Mouse (Mus musculus) brain, embryonic 18.5 days (tissue): ENCODE data around the gene Duox1.

ENCODE experiments used
- DNase-seq: peaks from one replicate; pipeline ENCODE4 v3.0.0-alpha.2; 2012; ENCODE audit warnings: low read depth, low spot score

Duox1 gene

DNA sequence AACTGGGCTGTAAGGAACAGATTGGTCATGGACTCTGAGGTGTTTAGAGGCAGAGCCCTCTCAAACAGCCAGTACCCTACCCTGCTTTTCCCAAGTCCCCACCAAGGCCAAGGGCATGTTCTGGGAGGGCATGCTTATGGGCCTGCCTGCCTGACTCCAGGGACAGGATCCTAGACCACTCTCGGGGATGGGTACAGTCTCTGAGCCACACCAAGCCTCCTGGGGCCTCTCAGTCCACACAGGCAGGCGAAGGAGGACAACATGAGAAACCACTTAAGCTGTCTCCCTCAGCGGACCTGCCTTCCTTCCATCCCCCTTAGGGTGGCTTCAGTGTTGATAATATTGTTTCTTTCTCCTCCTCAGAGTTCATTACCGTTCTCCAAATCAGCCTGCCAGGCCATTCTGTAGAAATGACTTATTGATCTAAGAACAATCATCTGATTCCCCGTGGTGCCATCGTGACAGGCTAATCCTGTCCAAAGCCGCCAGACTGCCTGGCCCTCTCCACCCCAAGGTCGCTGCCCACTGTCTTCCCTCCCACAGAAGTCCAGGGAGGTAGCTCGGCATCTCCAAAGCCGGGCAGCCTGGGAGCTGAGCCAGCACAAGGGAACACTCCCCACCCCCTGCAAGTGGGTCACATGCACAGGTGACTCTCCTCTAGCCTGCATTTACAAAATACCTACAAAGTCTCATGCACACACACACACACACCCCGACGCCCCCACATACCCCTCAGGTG is 38.9 kb downstream of the Duox1 start:
- no peak for DNase-seq

DNA sequence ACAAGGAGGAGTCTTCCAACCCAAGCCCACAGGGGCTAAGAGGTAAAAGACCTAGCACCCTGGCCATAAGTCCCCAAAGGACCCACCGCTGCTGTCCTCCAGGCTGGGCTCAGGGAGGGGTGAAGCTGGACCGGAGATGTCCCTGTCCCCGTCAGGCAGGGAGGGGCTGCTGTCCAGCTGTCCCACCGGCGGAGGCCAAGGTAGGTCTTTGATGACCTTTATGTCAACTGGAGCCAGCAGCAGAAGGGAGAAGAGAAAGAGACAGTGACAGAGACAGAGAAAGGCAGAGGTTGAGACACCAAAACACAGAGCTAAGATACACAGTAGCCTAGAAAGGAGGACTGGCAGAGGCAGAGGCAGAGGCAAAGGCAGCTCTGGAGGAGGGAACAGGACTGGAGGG is 39.9 kb downstream of the Duox1 start:
- DNase-seq = no peak

DNA sequence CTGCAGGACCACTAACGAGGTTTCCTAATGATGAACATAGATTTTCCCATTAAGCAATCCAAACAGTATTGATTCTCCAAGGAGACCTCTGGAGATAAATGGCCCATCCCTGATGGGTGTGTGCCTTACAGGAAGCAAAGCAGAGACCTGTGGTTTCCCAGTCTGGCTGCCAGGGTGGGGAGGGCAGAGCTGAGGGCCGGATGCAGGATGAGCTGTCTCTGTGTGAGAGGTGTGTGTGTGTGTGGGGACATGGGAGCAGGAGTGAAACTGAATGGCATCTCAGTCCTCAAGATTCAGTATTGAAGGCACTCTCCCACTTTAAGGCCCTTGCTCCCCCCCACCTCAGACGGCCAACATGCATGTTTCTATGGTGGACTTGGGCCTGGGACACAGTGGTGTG is 40.7 kb downstream of the Duox1 start:
- no peak for DNase-seq

DNA sequence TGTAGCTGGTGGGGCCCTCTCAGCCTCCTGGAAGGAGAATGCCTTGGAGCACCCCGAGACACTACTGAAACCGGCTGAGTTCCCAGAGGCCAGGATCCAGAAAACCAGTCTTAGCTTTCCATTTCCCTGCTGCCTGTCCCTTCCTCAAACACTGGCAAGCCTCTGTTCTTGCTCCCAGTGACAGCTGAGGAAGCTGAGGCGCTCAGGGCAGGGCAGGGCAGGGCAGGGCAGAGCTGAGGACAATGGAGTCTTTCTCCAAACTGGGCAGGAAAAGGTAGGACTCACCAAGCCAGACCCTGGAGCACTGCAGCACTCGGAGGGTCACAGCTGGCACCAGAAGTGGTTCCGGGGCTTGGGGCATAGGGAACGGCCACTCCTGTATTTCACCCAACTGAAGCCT is 44.8 kb downstream of the Duox1 start:
- no peak for DNase-seq

DNA sequence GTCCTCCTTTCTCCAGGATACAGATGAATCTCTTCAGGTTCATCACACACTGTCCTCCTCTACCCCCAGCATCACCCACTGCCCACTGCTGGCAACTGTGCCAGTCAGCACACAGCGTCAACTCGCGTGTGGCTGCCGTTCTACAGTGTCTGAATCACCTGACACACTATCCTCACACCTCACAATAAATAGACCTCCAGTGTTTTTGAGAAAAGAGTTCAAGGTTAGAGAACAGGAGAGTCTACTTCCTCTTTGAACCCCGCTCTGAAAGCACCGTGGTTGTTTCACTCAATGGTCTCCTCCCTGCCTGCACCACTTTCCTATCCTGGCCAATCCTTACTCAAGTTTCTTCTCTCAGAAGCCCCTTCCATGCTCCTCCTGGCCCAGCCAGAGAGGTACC is 45.7 kb downstream of the Duox1 start:
- DNase-seq = no peak

DNA sequence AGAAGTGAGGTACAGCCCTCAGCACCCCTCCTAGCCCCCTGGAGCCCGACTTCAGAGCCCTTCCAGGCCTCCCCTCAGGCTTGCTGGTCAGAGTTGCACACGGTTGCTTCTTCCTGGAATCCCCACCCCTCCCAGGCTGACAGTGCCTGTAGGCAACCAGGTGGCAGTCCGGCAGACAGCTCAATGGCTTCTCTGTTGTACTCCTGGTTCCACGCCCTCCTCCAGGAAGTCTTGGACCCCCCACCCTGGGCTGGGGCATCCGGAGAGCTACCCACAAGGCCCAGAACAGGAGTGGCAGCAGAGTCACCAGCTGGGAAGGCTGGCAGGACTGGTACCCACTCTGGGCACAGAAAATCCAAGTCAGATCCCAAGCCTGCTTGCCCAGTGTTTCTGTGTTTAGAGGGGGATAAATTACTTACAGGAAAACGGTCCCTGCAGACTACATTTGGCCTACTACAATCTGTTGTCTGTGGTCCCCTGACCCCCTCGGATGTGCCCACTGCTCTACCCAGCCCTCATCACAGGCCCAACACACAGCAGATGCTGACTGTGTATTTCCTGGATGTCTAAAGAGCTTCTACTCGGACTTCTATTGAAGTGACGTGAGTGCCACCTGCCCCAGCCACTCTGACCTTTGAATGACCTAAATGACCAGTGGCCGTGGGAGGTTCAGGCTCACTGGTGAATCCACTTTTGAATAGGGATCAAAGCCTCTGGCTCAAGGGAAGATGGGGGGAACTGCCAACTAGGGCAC is 46.6 kb downstream of the Duox1 start:
- no peak for DNase-seq

DNA sequence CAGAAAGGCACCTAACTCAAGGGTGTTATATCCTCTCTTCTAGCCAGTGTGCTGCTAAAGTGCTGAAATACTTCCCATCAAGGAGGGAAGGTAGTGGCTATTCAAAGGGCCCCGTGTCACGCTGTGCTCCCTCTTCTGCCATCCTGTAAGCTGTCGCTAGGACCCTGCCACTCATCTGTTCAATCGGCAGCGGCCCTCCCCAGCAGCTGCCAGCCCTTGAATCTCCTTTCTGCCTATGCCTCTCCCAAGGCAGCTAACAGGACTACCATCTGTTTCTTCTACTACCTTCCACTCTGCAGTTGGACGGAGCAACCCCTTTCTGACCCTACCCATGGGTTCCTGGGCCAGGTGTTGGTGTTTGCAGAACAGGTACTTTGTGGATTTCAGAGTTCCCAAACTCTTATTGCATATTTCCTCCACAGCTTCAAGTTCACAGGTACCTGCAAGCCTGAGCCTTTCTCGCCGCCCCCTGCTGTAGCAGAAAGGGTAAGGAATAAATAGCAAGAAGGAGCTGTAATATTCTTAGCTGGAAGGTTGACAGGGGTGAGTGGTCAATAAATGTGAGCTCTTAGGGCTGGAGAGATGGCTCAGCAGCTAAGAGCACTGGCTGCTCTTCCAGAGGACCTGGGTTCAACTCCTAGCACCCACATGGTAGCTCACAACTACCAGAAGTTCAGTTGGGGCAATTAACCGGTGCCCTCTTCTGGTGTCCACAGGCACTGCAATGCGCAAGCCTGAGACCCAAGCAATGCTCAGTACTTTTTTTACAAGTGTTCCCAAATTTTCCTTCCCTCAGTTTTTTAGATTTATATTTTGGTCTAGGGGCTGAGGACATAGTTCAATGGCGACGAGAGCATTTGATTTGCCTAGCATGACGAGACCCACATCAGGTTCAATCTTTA is 47.4 kb downstream of the Duox1 start:
- no peak for DNase-seq

DNA sequence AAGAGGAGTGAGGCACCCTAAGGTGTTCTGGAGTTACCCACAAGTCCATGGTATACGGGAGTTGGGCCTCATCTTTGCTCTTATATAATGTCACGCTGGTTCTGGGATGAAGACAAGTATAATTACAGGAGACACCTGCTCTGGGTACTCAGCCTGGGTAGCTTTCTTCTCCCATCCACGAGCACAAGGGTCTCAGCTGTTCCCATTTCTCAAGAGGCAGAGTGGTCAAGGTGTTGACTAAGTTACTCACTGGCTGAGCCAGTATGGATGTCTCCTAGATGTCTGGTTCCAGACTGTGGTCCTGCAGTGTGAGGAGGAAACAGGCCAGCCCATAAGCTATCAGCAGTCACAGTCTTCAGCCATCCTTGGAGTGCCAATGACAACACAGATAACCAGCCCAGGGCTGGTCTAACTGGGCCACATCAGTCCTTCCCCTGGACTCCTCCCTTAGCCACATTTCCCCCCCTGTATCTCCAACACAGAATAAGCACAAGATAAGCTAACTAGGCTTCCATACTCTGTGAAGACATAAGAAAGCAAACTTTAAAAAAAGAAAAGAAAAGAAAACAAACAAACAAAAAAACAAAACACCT is 49.0 kb downstream of the Duox1 start:
- no peak for DNase-seq

DNA sequence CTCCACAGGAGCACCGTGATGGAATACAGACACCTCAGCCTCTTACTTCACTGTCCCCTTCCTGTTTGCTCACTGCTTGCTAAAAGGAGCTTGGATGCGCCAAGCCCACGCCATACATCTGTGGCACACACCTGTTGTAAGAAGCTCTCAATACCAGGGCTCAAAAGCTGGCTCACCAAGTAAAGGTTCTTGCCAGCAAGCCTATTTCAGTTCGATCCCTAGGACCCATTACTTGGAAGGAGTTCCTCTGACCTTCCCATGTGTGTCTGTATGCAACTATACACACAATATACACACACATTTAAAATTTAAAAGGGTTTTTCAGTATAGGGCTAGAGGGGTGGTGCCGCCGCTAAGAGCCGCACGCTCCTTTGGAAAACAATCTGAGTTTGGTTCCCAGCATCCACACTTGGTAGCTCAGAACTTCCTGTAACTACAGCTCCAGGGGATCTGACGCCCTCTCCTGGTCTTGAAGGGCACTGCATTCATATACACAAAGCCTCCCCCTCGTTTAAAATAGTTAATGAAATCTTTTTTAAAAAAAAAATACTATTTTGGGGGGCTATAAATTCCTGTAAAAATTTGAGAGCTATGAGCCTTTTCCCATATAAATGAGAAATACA is 49.9 kb downstream of the Duox1 start:
- no peak for DNase-seq

DNA sequence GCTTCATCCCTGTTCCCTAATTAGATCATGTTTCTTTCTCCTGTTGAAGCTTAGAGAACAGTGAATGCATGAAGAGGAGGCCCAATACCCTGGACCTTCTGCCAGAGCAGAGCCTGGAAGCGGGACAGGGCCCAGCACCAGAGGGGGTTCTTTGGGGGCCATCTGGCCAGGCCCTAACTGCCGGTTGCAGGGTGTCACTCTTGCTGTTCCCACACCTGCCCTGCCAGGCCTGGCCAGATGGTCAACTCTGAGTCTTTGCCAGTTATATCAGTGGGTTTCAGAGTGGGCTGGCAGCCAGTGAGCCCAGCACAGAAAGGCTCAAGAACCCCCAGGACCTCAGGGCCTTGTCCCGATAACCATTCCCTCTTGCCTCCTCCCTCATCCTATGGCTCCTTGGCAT is 50.6 kb downstream of the Duox1 start:
- no peak for DNase-seq

DNA sequence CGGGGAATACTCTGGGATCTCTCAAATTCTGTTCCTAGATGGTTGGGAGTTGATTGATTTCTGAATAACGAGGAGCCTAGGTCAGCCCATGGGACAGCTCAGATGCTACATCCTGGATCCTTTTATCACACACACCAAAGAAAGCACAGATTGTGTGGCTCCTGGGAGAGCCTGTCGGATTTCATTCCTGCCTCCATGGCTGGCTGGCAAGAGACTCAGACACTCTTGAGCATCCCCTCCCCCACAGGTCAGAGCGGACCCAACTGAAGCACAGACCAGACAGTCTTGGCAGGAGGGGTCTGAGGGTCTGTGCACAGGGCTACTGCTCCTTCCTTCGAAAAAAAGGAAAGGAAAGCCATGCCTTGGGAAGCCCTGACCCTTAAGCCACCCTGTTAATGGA is 51.2 kb downstream of the Duox1 start:
- DNase-seq = no peak

DNA sequence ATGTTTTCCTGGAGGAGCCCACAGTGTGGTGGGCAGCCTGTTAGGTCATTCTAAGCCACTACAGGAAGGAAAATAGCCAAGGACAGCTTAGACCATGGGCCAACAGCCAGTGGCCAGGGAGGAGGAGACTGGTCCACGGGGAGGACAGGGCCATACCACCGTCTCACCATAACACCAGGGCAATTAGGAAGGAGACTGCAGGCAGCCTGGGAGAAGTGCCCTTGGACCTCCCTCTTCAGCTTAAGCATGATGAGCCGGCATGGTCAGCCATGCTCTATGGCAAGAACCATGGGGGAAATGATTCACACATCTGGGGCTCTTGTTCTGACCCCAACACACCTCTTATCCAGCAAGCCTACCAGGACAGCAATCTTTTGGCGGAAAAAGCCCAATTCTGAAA is 51.7 kb downstream of the Duox1 start:
- no peak for DNase-seq

DNA sequence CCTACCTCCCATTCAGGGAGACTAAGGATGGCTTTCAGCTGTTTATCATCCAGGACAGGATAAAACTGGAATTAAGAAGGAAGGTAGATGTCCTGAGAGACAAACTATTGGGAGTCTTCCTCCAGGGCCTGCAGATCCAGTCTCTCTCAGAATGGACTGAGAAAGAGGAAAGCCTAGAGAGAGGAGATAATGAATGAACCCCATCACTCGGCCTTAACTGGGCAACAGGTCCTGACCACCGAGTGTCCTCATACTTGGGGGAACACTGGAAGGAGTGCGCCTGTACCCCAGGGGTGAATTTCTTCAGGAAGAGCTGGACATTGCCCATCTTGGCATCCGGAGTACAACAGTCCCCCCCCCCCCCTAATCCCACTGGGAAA is 52.2 kb downstream of the Duox1 start:
- no peak for DNase-seq

DNA sequence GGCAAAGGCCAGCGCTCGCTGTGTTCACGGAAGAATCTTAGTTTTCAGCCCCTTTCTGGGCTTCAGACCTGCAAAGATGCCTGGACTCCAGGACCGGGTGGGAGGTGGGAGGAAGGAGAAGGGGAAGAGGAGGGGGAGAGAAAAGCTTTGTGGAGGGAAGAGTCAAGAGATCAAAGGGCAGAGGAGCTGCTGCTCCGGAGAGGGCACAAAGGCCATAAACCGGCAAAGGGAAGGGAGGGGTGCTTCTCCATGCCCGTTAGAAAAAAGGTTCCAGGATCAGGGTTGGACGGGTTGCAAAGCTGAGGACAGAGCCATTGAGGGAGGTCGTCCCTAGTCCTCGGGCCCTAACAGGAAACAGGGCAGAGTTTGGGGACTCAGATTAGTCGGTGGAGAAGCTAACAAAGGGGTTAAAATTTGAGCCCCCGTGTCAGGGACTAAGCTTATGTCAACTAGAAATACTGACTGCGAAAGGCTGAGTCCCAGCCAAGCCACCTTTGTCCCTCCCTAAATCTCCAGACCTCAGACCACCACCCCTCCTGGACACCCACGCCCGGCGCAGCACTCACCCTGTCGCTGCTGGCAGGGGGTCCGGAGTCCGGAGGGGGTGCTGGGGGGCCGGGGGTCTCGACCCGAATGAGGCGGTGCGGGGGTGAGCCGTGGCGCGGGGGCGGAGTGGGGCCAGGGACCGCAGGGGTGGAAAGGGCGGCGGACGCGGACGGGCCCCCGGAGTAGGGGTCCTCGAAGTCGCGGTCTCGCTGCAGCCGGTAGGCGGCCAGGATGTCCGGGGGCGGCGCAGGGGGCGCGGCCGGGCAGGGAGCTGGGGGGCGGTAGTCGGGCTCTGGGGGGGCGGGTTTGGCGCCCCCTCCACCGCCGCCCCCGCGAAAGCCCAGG is 52.9 kb downstream of the Duox1 start:
- DNase-seq = no peak

DNA sequence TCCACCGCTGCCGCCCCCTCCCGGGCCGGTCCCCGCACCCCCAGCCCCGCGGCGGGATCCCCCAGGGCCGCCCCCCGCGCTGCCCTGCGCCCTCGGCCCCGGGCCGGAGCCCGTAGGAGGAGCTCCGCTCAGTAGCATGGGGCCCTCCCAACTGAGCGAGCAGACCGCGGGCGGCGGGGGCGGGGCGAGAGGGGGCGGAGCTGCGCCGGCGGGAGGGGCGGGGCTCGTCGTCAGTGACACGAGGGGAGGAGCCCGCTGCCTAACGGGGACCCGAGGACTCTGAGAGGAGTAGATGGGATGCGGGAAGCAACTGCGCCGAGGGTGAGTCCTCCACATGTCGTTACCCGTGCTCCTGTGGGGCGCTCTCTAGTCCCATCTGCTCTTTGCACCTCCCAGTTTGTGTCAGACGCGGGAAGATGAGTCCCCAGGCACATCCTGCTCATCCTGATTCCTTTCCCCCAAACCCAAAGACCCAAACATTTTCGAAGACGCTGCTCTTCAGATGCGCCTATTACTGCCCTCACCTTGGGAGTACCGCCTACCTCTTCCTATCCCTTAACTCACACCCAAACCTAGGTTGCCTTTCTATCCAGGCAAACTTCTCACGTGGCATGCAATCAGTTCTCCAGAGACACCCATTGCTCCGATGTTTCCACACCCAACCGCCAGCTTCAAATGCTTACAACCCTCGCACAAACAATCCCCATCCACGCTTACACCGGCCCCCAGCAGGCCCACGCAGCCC is 53.7 kb downstream of the Duox1 start, which contains the start of gene Shf:
TSS of gene Shf (minus strand) at position 168 of the 745 bp plus-strand sequence.
- DNase-seq = no peak

DNA sequence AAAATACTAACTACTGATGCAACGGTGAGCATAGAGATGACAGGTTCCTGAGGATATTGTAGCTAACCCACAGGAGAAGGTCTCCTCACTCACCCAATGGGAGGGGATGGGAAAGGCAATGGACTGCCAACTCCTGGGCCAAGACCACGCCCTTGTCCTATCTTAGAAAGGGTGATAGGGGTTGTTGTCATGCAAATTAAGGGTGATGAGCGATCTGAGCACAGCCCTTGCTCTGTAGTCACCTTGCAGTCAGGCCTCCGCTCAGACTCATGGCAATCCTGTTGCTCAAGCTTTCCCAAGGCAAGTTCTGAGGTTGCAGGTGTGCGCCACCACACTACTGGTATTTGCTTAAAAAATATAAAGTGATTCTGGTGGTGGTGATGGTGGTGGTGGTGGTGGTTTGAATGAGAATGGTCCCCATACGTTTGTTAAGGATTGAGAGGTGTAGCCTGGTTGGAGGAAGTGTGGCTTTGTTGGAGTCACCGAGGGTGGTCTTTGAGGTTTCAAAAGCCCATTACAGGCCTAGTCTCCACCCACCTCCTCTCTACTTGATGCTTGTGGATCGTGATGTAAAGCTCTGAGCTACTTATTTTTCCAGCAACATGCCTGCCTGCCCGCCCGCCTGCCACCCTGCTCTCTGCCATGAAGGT is 54.8 kb downstream of the Duox1 start:
- no peak for DNase-seq

DNA sequence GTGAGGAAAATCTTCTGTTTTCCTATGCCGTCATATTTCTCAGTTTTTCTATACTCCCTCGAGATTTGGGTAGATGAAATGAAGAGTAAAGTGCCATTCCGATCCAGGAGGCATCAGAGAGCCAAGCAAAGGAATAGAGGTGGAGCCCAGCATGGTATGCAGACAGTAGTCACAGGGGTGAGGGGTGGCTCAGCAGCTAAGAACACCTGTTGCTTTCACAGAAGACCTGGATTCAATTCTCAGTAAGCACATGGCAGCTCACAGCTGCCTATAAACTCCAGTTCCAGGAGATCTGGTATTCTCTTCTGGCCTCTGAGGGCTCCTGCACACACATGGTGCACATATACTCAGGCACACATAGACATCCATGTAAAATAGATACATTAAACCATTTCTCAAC is 56.6 kb downstream of the Duox1 start:
- no peak for DNase-seq

DNA sequence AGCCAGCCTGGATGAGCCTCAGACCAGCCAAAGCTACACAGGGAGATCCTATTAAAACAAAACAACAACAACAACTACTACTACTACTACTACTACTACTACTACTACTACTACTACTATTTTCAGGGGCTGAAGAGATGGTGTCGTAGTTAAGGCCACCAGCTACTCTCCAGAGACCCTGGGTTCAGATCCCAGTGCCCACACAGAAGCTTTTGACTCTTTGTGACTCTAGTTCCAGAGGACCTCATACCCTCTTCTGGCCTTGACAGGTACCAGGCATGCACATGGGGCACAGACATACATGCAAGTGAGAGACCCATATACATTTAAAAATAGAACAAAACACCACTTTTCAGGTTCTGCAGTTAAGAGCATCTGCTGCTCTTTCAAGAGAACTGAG is 57.1 kb downstream of the Duox1 start:
- no peak for DNase-seq

DNA sequence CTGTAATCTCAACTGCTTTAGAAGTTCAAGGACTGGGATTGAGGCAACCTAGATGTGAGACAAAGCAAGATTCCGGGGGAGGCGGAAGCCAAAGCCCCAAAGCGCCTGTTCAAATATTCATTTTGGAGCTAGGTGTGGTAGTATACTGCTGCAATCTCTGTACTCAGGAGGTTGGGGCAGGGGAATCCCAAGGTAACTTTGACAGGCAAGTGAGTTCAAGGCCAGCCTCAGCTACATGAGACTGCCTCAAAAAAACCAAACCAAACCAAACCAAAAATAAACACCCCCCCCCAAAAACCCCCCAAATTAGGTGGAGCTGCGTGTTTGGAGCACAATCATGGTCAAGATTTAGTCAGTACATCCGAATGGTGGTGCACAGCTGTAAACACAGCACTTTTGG is 58.5 kb downstream of the Duox1 start:
- no peak for DNase-seq
